Mouse (Mus musculus) ES-Bruce4 (cell line): ENCODE measurements around the gene Vdr.

Experiments
- CTCF ChIP-seq: IDR thresholded peaks from one replicate; pipeline ENCODE4 v1.8.1; 2011; ENCODE audit warnings: low read depth, low read length
- EP300 ChIP-seq: IDR thresholded peaks from 2 replicates; pipeline ENCODE4 v1.6.1; 2011; ENCODE audit warnings: low read depth, low read length; ENCODE audit not compliant: insufficient read depth
- POLR2A ChIP-seq: IDR thresholded peaks from one replicate; pipeline ENCODE4 v1.8.1; 2011; ENCODE audit warnings: low read length; ENCODE audit not compliant: insufficient read depth

GRCm38 (mm10) chr15:97832764-97833479 lies 77.5 kb downstream of the Vdr start:
- TF ChIP-seq POLR2A = no peak
- TF ChIP-seq CTCF = no peak
- TF ChIP-seq EP300 = no peak
